Mouse (Mus musculus): ENCODE results near the gene L3mbtl3.

GRCm38 (mm10) chr10:26358231-26358630 lies 17.5 kb downstream of the L3mbtl3 start:
- no peak for TF ChIP-seq CTCF (IDR thresholded peaks at IDR 0.05; ENCODE audit: control insufficient read depth, insufficient read depth, insufficient read length)
- no peak for TF ChIP-seq MAX (IDR thresholded peaks at IDR 0.05)
- no peak for TF ChIP-seq MYOG (IDR thresholded peaks at IDR 0.05; ENCODE audit: control insufficient read depth, extremely low read depth, insufficient read length)

Data from C2C12 (cell line).